Mouse (Mus musculus) heart, postnatal 0 days (tissue): ENCODE measurements around the gene 4930544D05Rik.
A peak's percentile ranks its signal among the peaks of the same experiment; 100 is the strongest.

Experiments used
- CTCF ChIP-seq: IDR thresholded peaks from 2 replicates; pipeline ENCODE4 v1.5.1; 2016; ENCODE audit warnings: antibody characterized with exemption, control low read depth, low read depth
- EP300 ChIP-seq: IDR thresholded peaks from 2 replicates; pipeline ENCODE4 v1.6.1; 2016; ENCODE audit warnings: antibody characterized with exemption, low read depth

GRCm38 (mm10) chr11:70663957-70664356 is 48.3 kb downstream of the 4930544D05Rik start:
- no peak for TF ChIP-seq CTCF
- peak; percentile 53; the same call in 1 of the 2 replicates for TF ChIP-seq EP300
